Mouse (Mus musculus) layer of hippocampus, adult 11-12 months (tissue): ENCODE results near the gene 2210016F16Rik.
A peak's percentile ranks its signal among the peaks of the same experiment; 100 is the strongest.
"Not testable (repeated sequence)": the region's sequence is repeated elsewhere in the genome, so short reads cannot be mapped to it uniquely, and the experiment has no call there.

Experiments used
- DNase-seq: peaks from one replicate; pipeline ENCODE4 v3.0.0; 2022; ENCODE audit warnings: low spot score

2210016F16Rik gene

GRCm38 (mm10) chr13:58384779-58385546, at the start of gene 2210016F16Rik:
TSS of gene 2210016F16Rik (minus strand) at chr13:58385225.
- peak; percentile 50 for DNase-seq

GRCm38 (mm10) chr13:58423061-58423660, 38.1 kb upstream of the 2210016F16Rik start:
- DNase-seq: no peak

GRCm38 (mm10) chr13:58422242-58422641, 37.2 kb upstream of the 2210016F16Rik start:
- no peak for DNase-seq

GRCm38 (mm10) chr13:58421026-58421425, 36.0 kb upstream of the 2210016F16Rik start:
- DNase-seq: no peak

GRCm38 (mm10) chr13:58419266-58419665, 34.2 kb upstream of the 2210016F16Rik start:
- no peak for DNase-seq

- no peak for DNase-seq
These were observed 33.6 kb upstream of the 2210016F16Rik start for GRCm38 (mm10) chr13:58418656-58419055.

GRCm38 (mm10) chr13:58415838-58416237, 30.8 kb upstream of the 2210016F16Rik start:
- DNase-seq: no peak

- no peak for DNase-seq
These were observed 30.3 kb upstream of the 2210016F16Rik start for GRCm38 (mm10) chr13:58415374-58415773.

- no peak for DNase-seq
These were observed 26.0 kb upstream of the 2210016F16Rik start for GRCm38 (mm10) chr13:58411073-58411472.

- not testable (repeated sequence) for DNase-seq
These were observed 18.2 kb upstream of the 2210016F16Rik start, which contains the start of gene Hnrnpk for GRCm38 (mm10) chr13:58403243-58403642. TSS of gene Hnrnpk (minus strand) at chr13:58403343.

GRCm38 (mm10) chr13:58402744-58403110, 17.7 kb upstream of the 2210016F16Rik start:
- no peak for DNase-seq

- peak; percentile 96 for DNase-seq
These were observed 17.1 kb upstream of the 2210016F16Rik start, which contains the start of gene Rmi1 for GRCm38 (mm10) chr13:58402003-58402743. TSS of gene Rmi1 (plus strand) at chr13:58402248.

- peak; percentile 70 for DNase-seq
These were observed 16.3 kb upstream of the 2210016F16Rik start for GRCm38 (mm10) chr13:58401135-58402002.

GRCm38 (mm10) chr13:58400576-58400975, 15.6 kb upstream of the 2210016F16Rik start:
- no peak for DNase-seq

GRCm38 (mm10) chr13:58397651-58398050, 12.6 kb upstream of the 2210016F16Rik start:
- no peak for DNase-seq

- DNase-seq: not testable (repeated sequence)
These were observed 9.4 kb upstream of the 2210016F16Rik start for GRCm38 (mm10) chr13:58394392-58394791.

GRCm38 (mm10) chr13:58389324-58389951, 4.4 kb upstream of the 2210016F16Rik start:
- DNase-seq: no peak

- no peak for DNase-seq
These were observed 3.4 kb upstream of the 2210016F16Rik start for GRCm38 (mm10) chr13:58388379-58388778.

GRCm38 (mm10) chr13:58387948-58388347, 2.9 kb upstream of the 2210016F16Rik start:
- peak; percentile 75 for DNase-seq

GRCm38 (mm10) chr13:58385547-58385920, 509 bp upstream of the 2210016F16Rik start:
- DNase-seq: no peak

GRCm38 (mm10) chr13:58384371-58384770, 654 bp downstream of the 2210016F16Rik start:
- DNase-seq: no peak
